Mouse (Mus musculus) cerebellum, adult 11 months (tissue): ENCODE measurements at regions not wholly inside any gene's neighbourhood (a gene's known extent, or its start where the extent isn't known, plus 50 kb on each side); places are given as distances from the start of the nearest gene placed in this dataset.

Source experiments
- DNase-seq: peaks from one replicate; pipeline ENCODE4 v3.0.0; 2022

- DNase-seq, result no peak
Observed at GRCm38 (mm10) chr16:93048418-93048932, 222.5 kb upstream of the Runx1 start.

GRCm38 (mm10) chr16:93047594-93047993 lies 221.6 kb upstream of the Runx1 start:
- DNase-seq, result no peak

- DNase-seq, result no peak
Observed at GRCm38 (mm10) chr16:93046221-93046620, 220.3 kb upstream of the Runx1 start.

- no peak for DNase-seq
Observed at GRCm38 (mm10) chr16:93043355-93043754, 217.4 kb upstream of the Runx1 start.

GRCm38 (mm10) chr16:93042941-93043340 lies 217.0 kb upstream of the Runx1 start:
- DNase-seq, result no peak

GRCm38 (mm10) chr16:93042491-93042890 lies 216.5 kb upstream of the Runx1 start:
- no peak for DNase-seq

- no peak for DNase-seq
Observed at GRCm38 (mm10) chr16:93041887-93042286, 215.9 kb upstream of the Runx1 start.

GRCm38 (mm10) chr16:93041399-93041798 lies 215.4 kb upstream of the Runx1 start:
- DNase-seq, result no peak

GRCm38 (mm10) chr16:93035626-93036025 lies 209.7 kb upstream of the Runx1 start:
- DNase-seq, result no peak

GRCm38 (mm10) chr16:93033943-93034342 lies 208.0 kb upstream of the Runx1 start:
- DNase-seq, result no peak

GRCm38 (mm10) chr16:93031624-93032023 lies 205.7 kb upstream of the Runx1 start:
- DNase-seq, result no peak

GRCm38 (mm10) chr16:93028640-93029039 lies 202.7 kb upstream of the Runx1 start:
- DNase-seq, result no peak

- no peak for DNase-seq
Observed at GRCm38 (mm10) chr16:93028016-93028415, 202.1 kb upstream of the Runx1 start.

GRCm38 (mm10) chr16:93026094-93026648 lies 200.2 kb upstream of the Runx1 start:
- no peak for DNase-seq

- no peak for DNase-seq
Observed at GRCm38 (mm10) chr16:93019800-93020555, 194.0 kb upstream of the Runx1 start.

GRCm38 (mm10) chr16:93018766-93019165 lies 192.8 kb upstream of the Runx1 start:
- no peak for DNase-seq

GRCm38 (mm10) chr16:93017025-93017424 lies 191.1 kb upstream of the Runx1 start:
- no peak for DNase-seq

GRCm38 (mm10) chr16:93015636-93016035 lies 189.7 kb upstream of the Runx1 start:
- DNase-seq, result no peak

- DNase-seq, result no peak
Observed at GRCm38 (mm10) chr16:93014991-93015390, 189.0 kb upstream of the Runx1 start.

- DNase-seq, result no peak
Observed at GRCm38 (mm10) chr16:93013881-93014280, 187.9 kb upstream of the Runx1 start.

- DNase-seq, result no peak
Observed at GRCm38 (mm10) chr16:93013256-93013655, 187.3 kb upstream of the Runx1 start.

GRCm38 (mm10) chr16:93011474-93011873 lies 185.5 kb upstream of the Runx1 start:
- DNase-seq, result no peak

GRCm38 (mm10) chr16:93006321-93006984 lies 180.5 kb upstream of the Runx1 start:
- no peak for DNase-seq

GRCm38 (mm10) chr16:93005470-93005869 lies 179.5 kb upstream of the Runx1 start:
- no peak for DNase-seq
